Mouse (Mus musculus) intestine, embryonic 16.5 days (tissue): Measurements from ENCODE around the gene Slc22a13. TPM values are rescaled to one million over a fixed set of nuclear protein-coding genes. Genes with fewer than 3 reads are reported as not detected.

Experiments used
- ATAC-seq: fragments of 200-750 bp; cut with Nextera tagmentation; 2 replicates; pipeline ENCODE4 v1.8.0; 2017; ENCODE audit warnings: moderate TSS enrichment, moderate library complexity
- H3K27ac ChIP-seq: fragments of 300-500 bp; sonication (generic); 2 replicates; pipeline ENCODE4 v1.5.1; 2014; ENCODE audit warnings: mild to moderate bottlenecking, low read length
- H3K27me3 ChIP-seq: fragments of 300-500 bp; sonication (generic); replicated peaks from 2 replicates; pipeline ENCODE4 v1.6.1; 2014; ENCODE audit warnings: low read length, control low read depth, mixed read lengths; ENCODE audit not compliant: control insufficient read depth, insufficient read depth
- H3K36me3 ChIP-seq: fragments of 300-500 bp; sonication (generic); 2 replicates; pipeline ENCODE4 v1.6.1; 2014; ENCODE audit warnings: low read length, control low read depth; ENCODE audit not compliant: control insufficient read depth, insufficient read depth
- H3K4me1 ChIP-seq: fragments of 300-500 bp; sonication (generic); 2 replicates; pipeline ENCODE4 v1.6.1; 2014; ENCODE audit warnings: low read length, control low read depth, mixed read lengths; ENCODE audit not compliant: control insufficient read depth, insufficient read depth
- H3K4me2 ChIP-seq: fragments of 300-500 bp; sonication (generic); 2 replicates; pipeline ENCODE4 v1.6.1; 2014; ENCODE audit warnings: low read depth, low read length, control low read depth
- H3K4me3 ChIP-seq: fragments of 300-500 bp; sonication (generic); 2 replicates; pipeline ENCODE4 v1.5.1; 2014; ENCODE audit warnings: mild to moderate bottlenecking, low read length
- H3K9ac ChIP-seq: fragments of 300-500 bp; sonication (generic); 2 replicates; pipeline ENCODE4 v1.6.1; 2014; ENCODE audit warnings: low read depth, low read length
- H3K9me3 ChIP-seq: fragments of 300-500 bp; sonication (generic); 2 replicates; pipeline ENCODE4 v1.6.1; 2016; ENCODE audit warnings: low read length, control low read depth; ENCODE audit not compliant: control insufficient read depth
- WGBS: fragments of 180-500 bp; shearing (Covaris S2); extraction: QIAGEN DNeasy Blood & Tissue Kit; methylation state at CpG from one replicate; pipeline ENCODE4 v1.1.7; 2014; 5-methylcytosine and 5-hydroxymethylcytosine counted together
- polyA plus RNA-seq: library from polyadenylated mRNA; unstranded; fragments of >200 nt; fragmentation: Nextera tagmentation; extraction: Ambion mirVana; gene quantifications from 2 replicates; pipeline ENCODE4 v1.2.1, GENCODE M21; 2015

Gene Slc22a13
- polyA plus RNA-seq = not detected in 2 replicates

DNA sequence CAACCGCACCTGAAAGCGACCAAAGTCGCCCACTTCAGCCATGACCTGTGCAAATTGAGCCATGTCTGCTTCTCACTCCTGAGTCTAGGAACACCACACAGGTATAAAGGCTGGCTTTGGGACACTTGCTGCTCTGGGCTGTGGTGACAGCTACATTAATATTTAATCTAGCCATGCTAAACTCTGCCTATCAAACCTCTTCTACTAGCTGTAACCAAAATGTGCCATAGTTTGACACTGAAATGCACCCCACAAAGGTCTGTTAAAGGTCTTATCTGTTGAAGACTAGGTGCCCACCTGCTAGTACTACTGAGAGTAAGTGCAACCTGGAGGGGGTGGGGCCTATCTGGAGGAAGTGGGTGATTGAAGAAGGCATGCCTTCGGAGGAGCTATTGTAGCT is at the start of gene Slc22a13:
TSS of gene Slc22a13 (minus strand) at position 101 of the 400 bp plus-strand sequence.
- H3K4me3 ChIP-seq = no peak within 1 kb of the TSS
- WGBS = 95% methylated on average over 4 of the region's 4 CpGs
- H3K4me2 ChIP-seq = no peak within 1 kb of the TSS
- no peaks in the 10 kb centered on the region for H3K4me1 ChIP-seq
- H3K27me3 ChIP-seq = no peaks in the 10 kb centered on the region
- no peaks in the 10 kb centered on the region for H3K36me3 ChIP-seq
- no peak within 1 kb of the TSS for H3K9ac ChIP-seq
- no peak for ATAC-seq
- H3K9me3 ChIP-seq = no peaks in the 10 kb centered on the region; the same call in 1 of the 2 replicates
- no peak within 1 kb of the TSS for H3K27ac ChIP-seq

DNA sequence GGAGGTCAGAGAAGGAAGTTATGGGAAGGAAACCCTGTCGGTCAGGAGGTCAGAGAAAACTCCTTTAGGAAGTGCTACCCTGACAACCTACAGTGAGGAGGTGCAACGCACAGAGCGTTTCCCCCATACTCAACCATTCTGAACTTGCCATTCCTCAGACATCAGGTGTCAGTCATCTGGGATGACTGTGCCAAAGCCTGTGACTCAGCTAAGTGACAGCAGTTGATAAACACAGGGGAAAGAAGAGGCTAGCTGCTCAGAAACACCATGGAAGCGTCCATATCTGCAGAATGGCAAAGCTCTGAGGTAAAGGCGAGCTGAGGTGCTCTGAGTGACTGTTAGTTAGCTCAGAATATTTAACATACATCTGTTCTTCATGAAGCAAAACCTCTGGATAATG is 49.2 kb upstream of the Slc22a13 start:
- ATAC-seq = no peak
- WGBS = 77% methylated on average over 5 of the region's 5 CpGs
- no peak overlapping the region for H3K4me3 ChIP-seq

DNA sequence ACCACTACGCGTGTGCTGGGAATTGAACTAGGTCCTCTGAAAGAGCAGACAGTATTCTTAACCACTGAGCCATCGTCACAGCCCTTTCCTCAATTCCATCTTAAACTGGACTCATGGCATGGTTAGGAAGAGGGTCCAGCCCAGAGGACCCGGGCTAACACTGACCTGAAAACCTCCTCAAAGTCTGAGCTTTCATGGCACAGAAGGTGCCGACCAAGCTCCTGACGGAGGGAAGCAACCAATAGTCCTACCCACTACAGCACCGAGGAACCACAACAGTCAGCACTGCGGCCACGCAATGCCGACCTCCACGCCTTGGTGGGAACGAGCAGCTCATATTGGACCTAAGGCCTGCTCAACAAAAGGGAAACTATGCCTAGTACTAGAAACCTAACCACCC is 47.3 kb upstream of the Slc22a13 start:
- no peaks in the 10 kb centered on the region for H3K36me3 ChIP-seq
- H3K27me3 ChIP-seq = no peaks in the 10 kb centered on the region
- 97% methylated on average over 12 of the region's 12 CpGs for WGBS

More for the DNA sequence above, 49.2 kb upstream of the Slc22a13 start:
- Histone ChIP-seq H3K9me3 (no peaks in the 10 kb centered on the region), H3K4me1 (no peaks in the 10 kb centered on the region), H3K27me3 (no peaks in the 10 kb centered on the region), H3K4me2 (no peak overlapping the region), H3K27ac (no peak overlapping the region), H3K36me3 (0 out of 2 replicates have a peak, but pooled peaks cover 2% of the 10 kb centered on the region), H3K9ac (no peak overlapping the region)

DNA sequence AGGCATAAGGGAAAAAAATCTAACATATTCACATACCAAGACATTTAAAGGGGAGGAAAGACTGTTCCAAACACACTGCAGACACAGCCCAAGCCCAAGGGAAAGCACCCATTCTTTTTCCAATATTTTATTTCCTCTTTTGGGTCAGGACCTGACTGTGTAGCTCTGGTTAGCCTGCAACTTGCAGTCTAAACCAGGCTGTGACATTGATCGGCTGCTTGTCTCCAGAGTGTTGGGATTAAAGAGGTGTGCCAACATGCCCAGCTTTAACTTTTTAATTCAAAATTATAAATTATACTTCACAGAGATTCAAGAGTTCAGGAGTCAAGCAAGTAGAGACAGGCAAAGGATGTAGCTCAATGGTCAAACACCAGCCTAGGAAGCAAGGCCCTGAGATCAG is 46.2 kb upstream of the Slc22a13 start:
- Histone ChIP-seq H3K27me3 (no peaks in the 10 kb centered on the region), H3K4me3 (no peak overlapping the region), H3K9me3 (no peaks in the 10 kb centered on the region), H3K9ac (no peak overlapping the region), H3K4me1 (no peaks in the 10 kb centered on the region), H3K4me2 (no peak overlapping the region), H3K27ac (no peak overlapping the region), H3K36me3 (0 out of 2 replicates have a peak, but pooled peaks cover 5% of the 10 kb centered on the region)
- 96% methylated on average over 1 of the region's 1 CpGs for WGBS
- no peak for ATAC-seq

More for the DNA sequence above, 47.3 kb upstream of the Slc22a13 start:
- H3K9me3 ChIP-seq = no peaks in the 10 kb centered on the region
- H3K27ac ChIP-seq = no peak overlapping the region
- H3K4me1 ChIP-seq = no peaks in the 10 kb centered on the region
- no peak for ATAC-seq
- no peak overlapping the region for H3K4me2 ChIP-seq
- H3K4me3 ChIP-seq = no peak overlapping the region
- no peak overlapping the region for H3K9ac ChIP-seq

DNA sequence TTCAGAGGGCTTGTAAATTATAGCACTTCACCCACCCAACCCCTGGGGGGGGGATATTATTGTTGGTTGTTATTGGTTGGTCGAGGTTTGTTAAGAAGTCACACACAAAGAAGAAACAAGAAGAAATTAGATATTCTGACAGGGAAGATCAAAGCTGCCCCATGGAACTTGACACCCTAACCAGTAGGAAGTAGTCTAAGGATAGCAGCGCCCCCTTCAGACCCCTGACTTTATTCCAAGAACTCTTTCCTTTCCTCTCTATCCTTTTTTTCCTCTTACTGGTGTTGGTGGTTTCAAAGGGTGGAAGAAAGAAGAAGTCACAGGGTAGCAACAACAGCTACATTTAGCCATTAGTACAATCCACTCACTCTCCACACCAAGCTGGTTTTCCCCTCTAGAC is 45.3 kb upstream of the Slc22a13 start:
- no peak for ATAC-seq
- H3K36me3 ChIP-seq = 0 out of 2 replicates have a peak, but pooled peaks cover 5% of the 10 kb centered on the region

DNA sequence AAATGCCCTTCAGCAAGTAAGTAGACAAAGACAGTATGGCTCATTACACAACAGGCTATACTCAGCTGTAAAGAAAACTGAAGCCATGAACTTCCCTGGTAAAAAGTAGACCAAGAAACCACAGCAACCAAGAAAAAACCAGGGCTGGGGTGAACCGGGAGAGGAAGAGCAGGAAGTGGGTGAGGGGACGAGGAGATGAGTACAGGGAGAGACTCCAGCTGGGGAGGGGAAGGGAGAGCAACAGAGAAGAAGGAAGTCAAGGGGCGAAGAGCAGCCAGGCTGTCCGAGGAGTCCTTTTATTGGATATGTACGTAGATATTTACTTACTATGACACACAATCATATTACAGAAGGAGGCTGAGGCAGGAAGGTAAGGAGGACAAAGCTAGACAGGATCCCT is 39.1 kb upstream of the Slc22a13 start:
- Histone ChIP-seq H3K4me2 (no peak overlapping the region), H3K27me3 (no peaks in the 10 kb centered on the region), H3K27ac (no peak overlapping the region), H3K4me3 (no peak overlapping the region), H3K9me3 (no peaks in the 10 kb centered on the region), H3K4me1 (no peaks in the 10 kb centered on the region), H3K9ac (no peak overlapping the region), H3K36me3 (peaks cover 9% of the 10 kb centered on the region; the same call in 1 of the 2 replicates)
- 83% methylated on average over 5 of the region's 5 CpGs for WGBS
- ATAC-seq = no peak

More for the DNA sequence above, 45.3 kb upstream of the Slc22a13 start:
- Histone ChIP-seq H3K9ac (no peak overlapping the region), H3K27ac (no peak overlapping the region), H3K4me1 (no peaks in the 10 kb centered on the region), H3K4me3 (no peak overlapping the region), H3K9me3 (no peaks in the 10 kb centered on the region), H3K4me2 (no peak overlapping the region), H3K27me3 (no peaks in the 10 kb centered on the region)
- 87% methylated on average over 2 of the region's 2 CpGs for WGBS

DNA sequence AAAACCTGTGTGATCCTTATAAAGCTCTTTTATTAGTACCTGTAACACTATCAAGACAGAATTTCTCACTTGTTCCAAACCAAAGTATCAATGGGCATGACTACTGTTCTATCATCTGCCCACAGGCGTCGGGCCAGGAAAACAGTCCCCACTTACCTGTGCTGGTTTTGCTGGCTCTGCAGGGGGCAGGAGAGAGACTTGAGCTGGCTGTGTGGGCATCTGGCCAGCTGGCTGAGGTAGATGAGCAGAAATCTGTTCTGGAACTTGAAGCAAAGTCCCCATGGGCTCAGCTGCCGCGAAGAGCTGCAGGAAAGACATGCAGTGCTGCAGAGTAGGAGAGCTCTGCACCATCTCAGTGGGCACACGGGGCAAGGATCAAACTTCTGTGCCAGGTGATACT is 37.9 kb upstream of the Slc22a13 start:
- 90% methylated on average over 5 of the region's 5 CpGs for WGBS
- no peaks in the 10 kb centered on the region for H3K27me3 ChIP-seq
- H3K4me2 ChIP-seq = no peak overlapping the region
- ATAC-seq = no peak
- H3K4me1 ChIP-seq = no peaks in the 10 kb centered on the region
- H3K9me3 ChIP-seq = no peaks in the 10 kb centered on the region
- H3K4me3 ChIP-seq = no peak overlapping the region
- H3K9ac ChIP-seq = no peak overlapping the region
- H3K36me3 ChIP-seq = peaks cover 9% of the 10 kb centered on the region; the same call in 1 of the 2 replicates
- H3K27ac ChIP-seq = no peak overlapping the region

DNA sequence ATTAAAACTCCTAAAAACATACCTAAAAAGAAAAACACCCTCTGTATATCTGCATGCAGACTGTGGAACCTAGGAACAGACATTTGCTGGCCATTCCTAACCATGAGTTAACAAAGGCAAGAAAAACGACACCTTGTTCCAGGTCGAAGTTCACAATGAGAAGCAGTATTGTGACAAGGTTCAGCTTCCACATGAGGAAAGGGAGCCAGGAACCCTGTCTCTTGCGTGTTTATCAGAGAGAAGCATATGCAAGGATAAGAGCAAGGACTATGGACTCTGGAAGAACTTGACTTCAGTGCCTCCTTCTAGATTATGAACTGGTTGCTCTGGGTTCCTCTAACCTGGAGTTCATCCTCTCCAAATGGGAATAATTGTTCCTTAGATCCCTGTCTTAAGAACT is 35.1 kb upstream of the Slc22a13 start:
- Histone ChIP-seq H3K27ac (peak overlapping the region; percentile 38), H3K9ac (no peak overlapping the region), H3K4me3 (no peak overlapping the region), H3K36me3 (peaks cover 4% of the 10 kb centered on the region; the same call in 1 of the 2 replicates), H3K9me3 (no peaks in the 10 kb centered on the region), H3K4me1 (0 out of 2 replicates have a peak, but pooled peaks cover 3% of the 10 kb centered on the region), H3K4me2 (no peak overlapping the region), H3K27me3 (no peaks in the 10 kb centered on the region)
- peak; percentile 88 for ATAC-seq
- 68% methylated on average over 3 of the region's 3 CpGs for WGBS

DNA sequence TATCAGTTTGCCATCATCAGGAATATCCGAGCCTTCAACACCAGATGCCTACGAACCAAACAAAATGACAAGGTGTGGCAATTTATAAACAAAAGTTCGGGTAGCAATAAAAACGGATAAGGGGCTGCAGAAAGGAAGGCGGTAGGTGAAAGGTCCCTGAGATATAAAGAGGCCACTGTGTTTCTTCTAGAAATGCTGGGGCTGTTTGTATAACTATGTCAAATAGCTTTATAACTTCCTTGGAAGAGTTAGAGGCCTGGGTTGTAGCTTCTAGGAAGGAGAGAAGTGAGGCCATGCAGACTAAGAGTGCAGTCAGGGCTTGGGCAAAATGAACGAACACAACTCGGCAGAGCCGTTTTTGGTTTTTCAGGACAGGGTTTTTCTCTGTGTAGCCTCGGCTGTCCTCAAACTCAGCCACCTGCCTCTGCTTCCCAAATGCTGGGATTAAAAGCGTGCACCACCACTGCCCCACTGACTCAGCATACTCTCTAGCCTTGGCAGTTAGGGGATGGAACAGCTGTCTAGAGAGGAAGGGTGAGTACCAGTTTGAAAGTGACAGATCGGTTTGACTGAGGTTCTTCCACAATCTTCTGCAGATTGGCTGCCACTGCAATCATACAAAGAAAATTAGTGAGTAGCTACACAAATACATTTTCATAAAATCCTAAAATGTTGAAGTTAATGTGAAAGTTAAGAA is 32.4 kb upstream of the Slc22a13 start:
- Histone ChIP-seq H3K27me3 (no peaks in the 10 kb centered on the region), H3K9me3 (no peaks in the 10 kb centered on the region), H3K9ac (no peak overlapping the region), H3K4me1 (0 out of 2 replicates have a peak, but pooled peaks cover 3% of the 10 kb centered on the region), H3K27ac (peak overlapping the region; percentile 81), H3K4me2 (no peak overlapping the region), H3K36me3 (peaks cover 4% of the 10 kb centered on the region; the same call in 1 of the 2 replicates), H3K4me3 (no peak overlapping the region)
- ATAC-seq = peak; percentile 67
- WGBS = 42% methylated on average over 11 of the region's 11 CpGs
